Mouse (Mus musculus) CD4-positive helper T cell, adult 2 months (primary cell): ENCODE data around the gene Dlst.

Experiments used
- DNase-seq: peaks from one replicate; pipeline ENCODE4 v3.0.0-alpha.2; 2012; ENCODE audit warnings: low read depth, missing footprints, low spot score

Gene Dlst

DNA sequence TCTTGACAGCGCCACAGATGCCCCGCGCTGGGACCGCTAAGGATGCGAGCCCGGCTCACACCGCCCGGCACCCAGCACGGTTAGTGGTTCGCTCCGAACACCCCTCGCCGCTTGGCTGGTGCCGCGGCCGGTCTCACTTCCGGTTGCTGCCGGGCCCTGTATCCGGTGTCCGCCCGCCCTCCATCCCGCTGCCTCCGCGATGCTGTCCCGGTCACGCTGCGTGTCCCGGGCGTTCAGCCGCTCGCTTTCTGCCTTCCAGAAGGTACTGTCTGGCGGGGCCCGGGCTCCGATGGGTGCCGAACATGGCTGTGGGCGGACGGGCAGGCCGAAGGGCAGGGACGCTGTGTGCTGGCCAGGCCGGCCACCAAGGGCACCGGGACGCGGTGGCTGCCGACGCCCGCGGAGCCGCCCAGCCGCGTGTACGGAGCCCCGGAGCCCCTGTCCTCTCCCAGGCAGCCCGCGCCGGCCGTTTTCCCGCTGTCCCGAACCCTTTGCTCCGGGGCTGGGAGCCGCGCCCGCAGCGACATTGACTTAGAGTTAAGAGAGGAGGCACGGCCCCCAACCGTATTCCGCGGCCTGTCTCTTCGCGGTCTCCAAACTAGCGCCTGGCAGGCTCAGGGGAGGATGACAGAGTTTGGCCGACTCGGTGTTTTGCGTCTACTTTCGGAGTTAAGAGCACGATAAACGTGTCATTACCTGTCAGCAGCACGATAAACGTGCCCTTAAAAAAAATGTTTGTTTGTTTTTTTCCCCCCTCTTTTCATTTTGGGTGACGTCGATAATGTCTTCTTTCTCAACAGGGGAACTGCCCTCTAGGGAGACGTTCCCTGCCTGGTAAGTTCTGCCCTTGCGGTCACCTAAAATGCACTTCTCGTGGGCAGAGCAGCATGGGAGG lies at the start of gene Dlst, which contains the start of gene Prox2:
TSS of gene Dlst (plus strand) at position 136 of the 895 bp plus-strand sequence.
TSS of gene Prox2 (minus strand) at position 62 of the 895 bp plus-strand sequence.
- peak; percentile 87 for DNase-seq

DNA sequence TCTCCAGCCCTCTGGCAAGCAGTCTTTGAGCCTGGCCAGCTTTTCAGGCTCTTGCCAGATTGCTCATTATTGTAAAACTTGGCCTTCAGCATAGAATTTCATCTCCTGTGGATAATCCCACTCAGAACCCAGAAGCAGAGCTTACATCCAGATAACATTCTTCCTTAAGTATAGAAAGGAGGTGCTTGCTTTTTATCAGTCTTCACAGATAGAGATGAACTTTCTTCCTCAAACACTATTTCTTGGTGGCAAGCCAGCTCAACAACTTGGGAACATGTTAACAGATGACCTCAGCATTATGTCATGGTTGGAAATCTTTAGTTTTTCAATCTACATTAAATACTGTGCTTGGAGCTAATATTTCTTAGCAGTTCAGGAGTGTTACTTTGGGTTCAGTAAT lies 39.6 kb upstream of the Dlst start:
- no peak for DNase-seq

DNA sequence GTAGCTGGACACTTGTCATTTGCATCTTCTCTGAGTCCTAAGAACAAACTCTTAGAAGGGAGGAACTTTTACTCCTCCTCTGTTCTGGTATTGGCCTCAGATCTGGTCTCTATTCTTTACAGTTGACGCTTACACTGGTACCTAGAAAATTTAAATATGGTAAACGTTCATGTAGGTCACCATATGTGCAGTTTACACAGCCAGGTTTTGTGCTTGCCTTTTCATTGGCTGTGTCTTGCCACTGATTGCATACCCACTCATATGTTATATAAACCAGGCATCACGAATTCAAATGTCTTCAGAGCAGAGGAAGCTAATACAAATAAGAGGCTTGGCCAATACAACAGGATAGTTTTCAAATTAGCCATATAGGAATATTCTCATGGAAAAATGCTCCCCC lies 33.5 kb upstream of the Dlst start:
- no peak for DNase-seq

DNA sequence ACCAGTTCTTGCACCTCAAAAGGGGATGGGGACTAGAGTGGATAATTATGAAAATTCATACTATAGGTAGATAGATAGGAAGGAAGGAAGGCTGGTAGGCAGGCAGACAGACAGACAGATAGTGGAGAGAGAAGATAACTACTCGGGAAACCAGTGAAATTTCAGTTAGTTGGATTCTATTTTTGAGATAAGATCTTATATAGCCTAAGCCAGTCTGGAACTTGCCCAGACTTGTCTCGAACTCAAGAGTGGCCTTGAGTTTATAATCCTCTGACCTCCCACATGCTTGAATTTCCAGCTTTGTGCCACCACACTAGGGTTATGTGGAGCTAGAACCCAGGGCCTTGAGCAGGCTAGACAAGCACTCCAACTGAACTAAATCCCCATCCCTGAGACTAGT lies 26.4 kb upstream of the Dlst start:
- no peak for DNase-seq

DNA sequence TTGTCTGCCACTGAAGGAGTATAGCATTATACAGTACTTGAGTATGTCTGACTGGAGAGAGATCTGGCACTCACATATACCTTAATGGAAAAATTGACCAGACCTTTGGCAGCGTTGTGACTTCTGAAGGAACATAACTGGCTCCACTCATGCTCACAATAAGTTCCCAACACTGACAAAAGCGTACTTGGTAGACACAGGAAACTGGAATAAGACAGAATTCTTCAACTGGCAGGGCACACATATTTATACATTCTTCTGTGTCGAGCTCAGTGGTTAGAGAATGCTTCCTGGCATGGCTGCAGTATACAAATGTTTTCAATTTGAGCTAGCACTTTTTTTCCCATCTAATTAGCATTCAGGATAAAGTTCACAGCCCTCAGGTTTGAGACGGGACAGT lies 25.7 kb upstream of the Dlst start:
- no peak for DNase-seq

DNA sequence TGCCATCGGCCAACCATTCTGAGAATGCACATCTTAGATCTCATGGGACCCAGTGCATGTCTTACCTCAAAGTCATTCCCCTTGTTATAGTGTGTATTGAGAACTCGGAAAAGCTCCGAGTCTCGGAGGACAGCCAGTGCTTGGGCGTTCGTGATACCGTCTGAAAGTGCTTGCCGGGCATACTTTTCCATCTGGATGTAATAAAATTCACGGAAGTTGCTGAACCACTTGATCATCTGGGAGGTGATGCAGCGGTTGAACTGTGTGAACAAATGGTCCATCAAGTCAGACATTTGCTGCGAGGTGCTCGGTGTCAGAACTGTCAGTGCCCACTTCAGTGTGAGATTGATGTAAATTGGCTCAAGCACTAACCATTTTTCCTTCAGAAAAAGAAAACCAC lies 22.8 kb upstream of the Dlst start:
- no peak for DNase-seq

DNA sequence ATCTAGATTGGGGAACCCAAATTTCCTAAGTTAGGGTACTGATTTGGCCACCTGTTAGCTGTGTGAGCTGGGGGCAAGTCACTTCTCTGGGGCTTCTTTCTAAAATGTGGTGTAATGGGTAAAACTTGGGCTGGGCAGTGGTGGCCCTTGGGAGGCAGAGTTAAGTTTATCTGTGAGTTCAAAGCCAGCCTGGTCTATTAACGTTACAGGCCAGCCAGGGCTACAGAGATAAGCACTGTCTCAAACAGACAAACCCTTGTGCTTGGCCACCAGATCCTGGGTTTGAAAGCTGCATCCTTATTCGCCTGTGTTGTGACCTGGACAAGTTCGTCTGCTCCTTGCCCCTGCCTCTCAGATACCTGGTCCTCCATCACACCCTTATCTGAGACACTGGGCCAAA lies 19.4 kb upstream of the Dlst start:
- DNase-seq, result no peak

DNA sequence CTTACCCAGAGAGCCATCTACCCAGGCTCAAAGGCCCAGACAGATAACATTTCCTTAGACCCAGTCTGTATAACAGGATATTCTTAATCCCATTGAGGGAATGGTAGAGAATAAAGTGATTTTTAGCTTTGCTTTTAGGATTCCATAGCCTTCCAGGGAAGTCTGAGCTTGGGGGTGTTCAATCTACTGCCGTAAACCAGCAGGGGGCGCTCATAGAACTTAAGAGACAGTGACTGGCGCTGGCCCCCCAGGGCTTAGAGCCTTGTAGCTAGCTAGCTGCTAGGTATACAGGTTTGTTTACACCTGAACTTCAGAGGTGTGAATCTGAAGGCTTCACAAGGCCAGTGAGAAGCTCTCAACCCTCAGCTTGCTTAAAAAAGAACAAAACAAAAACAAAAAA lies 18.4 kb upstream of the Dlst start:
- peak; percentile 70 for DNase-seq

DNA sequence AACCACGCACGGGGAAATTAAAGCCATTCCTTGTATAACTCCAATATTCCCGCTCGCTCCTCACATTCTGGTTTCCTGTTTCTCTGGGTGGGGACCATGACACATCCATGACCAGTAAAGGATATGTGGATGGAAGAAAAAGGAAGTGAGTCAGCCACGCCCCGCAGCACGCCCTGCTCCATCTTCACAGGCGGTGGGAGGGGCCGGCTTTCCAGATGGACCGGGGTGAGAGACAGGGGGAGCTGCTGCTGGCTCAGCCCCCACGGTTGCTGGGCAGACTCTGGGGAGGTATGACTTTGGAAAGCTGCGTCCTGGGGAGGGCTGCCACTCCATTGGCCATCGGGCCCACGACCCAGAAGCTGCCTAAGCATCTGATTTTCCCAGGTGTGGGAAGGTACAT lies 16.6 kb upstream of the Dlst start:
- DNase-seq, result no peak

DNA sequence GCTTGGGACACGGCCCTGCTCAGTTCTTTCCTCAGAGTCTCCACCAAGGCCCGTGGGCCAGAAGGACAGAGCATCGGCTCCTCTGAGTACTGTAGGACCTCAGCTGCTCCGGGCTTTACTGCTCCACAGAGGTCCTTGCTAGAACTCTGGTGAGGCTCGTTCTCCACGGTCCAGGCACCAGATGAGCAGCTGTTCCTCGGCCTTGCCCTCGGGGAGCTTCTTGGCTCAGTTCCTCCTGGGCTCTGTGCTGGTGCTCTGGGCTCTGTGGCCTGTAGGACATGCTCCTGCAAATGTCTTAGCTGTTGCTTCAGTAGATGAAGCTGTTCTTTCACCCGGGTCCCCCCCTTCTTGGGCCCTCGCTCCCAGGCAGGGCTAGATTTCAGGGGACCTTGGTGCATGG lies 15.9 kb upstream of the Dlst start:
- DNase-seq, result no peak

DNA sequence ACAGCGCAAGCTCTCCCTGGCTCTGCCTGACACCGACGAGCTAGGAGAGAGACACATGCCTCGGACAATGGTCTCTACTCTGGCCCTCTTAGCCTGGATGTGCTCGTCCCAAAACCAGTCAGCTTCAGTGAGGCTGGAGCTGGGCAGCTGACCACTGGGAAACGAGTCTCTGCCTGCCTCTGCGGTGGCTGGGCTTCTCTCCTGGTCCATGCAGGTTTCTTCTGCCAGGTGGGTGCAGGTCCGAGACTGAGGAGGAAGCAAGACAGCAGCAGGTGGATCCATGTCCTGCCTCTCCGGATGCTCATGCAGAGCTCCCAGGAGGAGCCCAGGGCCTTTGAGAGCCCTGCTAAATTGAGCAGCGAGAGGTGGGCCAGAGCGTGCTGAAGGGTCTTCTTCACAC lies 15.5 kb upstream of the Dlst start:
- no peak for DNase-seq

DNA sequence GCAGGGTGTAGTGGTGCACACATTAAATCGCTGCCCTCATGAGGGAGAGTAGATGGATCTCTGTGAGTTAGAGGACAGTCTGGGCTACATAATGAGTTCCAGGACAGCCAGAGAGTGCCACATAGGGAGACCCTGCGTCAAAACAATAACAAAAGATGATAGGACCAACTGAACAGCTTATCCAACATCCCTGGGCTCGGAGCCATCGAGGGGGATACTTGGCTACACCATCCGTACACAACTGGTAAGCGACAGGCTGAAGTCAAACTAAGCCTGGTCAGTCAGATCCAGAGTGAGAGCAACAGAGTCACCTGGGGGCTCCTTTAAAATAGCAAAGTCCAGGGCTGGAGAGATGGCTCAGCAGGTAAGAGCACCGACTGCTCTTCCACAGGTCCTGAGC lies 14.8 kb upstream of the Dlst start:
- DNase-seq, result no peak

DNA sequence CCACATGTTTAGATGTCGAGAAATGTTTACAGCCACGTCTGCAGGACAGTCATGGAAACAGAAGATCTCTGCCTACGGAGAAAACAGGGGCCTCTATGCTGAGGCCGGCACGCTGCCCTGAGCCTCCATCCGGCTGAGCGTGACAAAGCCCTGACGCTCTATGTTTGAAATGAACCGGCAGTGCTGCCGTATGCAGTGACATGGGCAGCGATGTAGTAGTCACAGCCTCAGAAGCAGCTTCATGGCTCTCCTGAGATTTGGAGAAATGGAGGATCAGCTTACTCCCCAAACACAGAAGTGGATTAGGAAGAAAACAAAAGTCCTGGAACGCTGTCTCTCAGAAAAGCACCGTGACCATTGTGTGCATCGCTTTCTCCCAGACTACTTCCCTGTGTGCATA lies 9.6 kb upstream of the Dlst start:
- DNase-seq, result no peak

DNA sequence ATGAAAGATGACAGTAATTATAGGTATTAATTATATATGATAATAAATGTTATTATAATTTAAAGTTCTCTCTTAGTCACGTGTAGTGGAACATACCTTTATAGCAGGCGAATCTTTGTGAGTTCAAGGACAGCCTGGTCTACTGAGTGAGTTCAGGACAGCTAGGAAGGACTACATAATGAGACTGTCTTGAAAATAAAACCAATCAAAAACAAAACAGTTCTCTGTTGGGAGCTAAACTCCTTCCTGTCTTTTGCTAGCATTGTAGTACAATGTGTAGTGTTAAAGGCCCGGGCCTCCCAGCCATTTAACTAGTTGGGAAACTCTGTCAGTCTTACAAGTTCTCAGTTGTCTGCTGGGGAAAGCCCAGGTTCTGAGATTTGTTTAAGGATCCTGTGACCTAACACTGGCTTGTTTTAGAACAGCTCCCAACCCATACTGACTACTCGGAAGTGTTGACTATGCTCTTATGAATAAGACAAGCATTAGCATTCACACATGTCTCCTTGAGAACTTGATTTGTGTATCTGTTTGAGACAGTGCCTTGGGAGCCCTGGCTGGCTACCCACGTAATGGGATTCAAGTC lies 9.0 kb upstream of the Dlst start:
- no peak for DNase-seq

DNA sequence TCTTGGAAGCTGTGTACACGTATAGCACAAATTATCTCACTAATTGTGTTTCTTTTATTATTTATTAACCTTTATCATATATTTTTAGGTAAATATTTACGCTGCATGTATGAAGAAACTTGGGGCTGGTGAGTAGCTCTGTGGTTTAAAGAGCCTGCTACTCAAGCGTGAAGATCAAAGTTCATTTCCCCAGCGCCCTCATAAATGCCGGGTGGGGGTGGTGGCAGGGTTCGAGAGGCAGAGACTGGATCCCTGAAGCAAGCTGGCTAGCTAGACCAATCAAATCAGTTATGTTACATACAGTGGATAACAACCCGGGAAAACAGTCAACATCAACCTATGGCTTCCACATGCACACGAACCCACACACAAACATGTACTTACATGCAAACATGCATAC lies 7.5 kb upstream of the Dlst start:
- DNase-seq, result no peak

DNA sequence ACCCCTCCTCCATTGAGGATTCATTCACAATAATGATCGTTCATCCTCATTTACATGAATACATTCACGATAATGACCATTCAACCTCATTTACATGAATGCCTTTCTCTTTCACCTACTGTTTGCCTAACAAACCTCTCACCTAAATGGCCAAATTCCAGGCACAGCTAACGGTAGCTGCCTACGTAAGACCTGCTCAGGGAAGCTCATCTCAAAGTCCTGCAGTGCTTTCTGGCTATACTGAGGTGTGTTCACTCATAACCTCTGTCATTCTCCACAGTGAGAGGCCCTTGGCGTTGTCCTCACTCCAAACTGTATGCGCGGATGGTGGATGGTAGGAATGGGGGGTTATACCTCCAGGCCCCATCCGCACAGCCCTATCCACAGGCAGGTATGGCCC lies 5.8 kb upstream of the Dlst start:
- DNase-seq, result no peak

DNA sequence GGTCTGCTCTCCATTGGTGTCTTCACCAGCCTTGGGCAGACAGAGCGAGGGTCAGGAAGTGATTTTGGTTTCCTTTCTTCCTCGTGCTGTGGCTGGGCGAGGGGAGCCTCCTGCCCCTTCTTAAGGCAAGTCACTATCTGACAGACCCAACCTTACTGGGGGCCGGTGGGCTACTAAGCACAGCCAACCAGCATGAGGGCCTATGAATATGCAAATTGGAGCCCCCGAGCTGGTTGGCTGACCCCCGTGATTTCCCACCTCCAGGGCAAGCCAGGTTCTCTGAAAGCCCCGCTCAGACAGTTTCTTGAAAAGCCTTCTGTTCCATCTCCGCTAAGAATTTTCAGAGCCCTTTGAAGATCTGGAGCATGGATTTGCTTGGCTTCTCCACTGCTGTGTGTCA lies 4.3 kb upstream of the Dlst start:
- no peak for DNase-seq

DNA sequence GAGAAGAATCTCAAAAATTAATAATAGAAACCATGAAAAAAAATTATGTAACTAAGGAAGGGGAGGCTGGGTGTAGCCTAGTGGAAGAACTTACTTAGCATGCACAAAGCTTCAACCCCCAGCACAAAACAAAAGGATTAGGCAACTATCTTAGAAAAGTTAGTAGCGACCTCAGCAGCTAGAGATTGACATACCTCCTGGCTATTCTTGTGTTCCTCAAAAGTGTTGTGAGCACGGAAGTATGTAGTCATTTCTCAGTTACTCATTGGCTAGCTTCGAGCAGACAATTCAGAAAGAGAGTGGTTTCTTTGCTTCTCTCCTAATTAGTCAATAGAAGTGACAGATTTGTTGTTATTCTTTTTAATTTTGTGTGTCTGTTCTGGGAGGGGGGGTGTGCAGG lies 2.0 kb upstream of the Dlst start:
- no peak for DNase-seq

DNA sequence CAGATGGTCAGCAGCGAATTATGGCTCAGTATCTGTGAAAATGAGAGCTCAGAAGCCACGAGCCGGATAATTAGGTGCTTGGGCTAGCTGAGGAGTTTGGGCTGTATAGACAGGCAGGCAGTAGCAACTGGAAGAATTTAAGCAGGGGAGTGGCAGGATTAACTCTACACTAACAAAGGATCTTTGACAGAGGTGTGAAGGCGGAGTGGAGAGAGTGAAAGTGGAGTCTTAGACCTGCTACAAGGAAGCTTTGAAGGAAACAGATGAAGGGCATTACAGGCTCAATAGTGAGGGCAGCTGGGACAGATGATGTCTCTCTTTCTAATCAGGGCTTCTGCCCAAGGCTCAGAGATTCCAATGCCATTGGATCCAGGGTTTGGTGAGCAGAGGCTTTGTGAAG lies 1.2 kb upstream of the Dlst start:
- DNase-seq, result no peak

DNA sequence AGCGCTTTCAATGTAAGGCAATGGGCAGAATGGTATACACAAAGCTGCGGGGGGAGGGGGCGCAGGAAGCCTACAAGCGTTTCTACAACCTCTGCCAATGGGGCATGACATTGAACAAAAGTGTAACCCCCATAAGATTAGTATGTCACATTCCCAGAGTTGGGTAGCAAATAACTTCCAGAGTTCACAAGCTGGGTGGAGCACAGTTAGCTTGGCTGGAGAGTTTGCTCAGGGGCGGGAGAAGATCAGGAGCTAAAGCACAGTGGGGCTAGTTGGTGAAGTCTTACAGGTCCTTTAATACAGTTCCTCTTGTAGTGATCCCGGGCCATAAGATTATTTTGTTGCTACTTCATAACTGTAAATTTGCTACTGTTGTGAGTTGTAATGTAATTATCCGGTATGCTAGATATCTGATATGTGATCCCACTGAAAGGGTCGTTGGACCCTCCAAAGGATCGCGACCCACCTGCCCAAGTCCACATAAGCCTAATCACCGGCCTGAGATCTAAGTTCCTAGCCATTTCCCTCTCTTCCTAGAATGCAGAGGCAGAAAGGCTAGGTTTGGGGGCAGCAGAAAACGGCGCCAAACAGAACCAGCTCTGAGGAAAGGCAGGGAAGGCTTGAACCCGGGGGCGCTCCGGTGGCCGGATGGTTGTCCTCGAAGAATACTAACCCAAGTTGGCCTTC lies 479 bp upstream of the Dlst start:
- peak; percentile 24 for DNase-seq

DNA sequence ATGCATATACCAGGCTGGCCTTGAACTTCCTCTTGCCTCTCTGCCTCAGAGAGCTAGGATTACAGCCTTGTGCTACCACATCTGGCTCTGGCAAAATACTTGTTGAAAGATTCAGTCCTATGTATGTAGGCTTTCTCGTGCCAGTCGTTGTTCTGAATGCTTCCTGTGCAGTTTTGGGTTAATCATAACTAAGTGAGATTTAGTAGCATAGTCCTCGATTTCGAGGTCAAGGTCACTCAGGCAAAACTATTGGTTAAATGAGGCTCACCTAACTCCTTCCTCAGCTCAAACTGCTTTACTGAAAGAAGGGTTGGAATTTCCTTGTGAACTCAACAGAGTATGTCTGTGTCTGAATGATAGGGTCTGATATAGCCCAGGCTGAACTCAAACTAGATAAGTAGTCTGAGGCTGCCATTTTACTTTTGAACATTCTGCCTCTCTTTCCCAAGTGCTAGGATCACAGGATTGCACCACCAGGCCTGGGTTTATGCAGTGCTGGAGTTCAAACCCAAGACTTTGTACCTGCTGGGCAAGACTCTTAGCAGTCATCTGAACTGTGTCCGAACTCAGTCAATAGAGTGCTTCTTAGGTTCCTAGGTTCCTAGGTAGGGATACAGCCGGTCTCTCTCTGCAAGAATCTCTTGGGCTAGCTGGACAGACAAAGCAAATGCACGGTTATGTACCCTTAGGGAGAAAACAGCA lies 2.1 kb downstream of the Dlst start:
- DNase-seq, result no peak

DNA sequence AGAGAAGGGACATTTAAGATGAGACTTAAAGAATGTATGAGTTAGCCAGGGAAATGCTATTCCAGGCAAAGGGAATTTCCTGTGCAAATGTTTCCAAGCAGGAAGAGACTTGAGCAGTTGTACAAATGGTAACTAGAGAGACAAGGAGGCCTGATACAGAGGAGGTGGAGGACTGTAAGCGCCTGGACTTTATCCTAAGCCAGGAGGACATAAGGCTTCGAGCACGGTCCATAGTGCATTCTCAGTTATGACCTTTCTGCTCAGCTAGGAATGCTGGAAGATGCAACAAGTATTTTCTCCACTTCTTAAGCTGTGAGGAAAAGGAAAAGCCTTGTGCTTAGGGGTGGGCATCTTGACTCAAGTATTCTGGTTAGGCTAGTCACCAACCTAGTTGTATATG lies 2.7 kb downstream of the Dlst start:
- no peak for DNase-seq
